Mouse (Mus musculus): Measurements from ENCODE around the gene 2010300C02Rik. TPM values are rescaled to one million over a fixed set of nuclear protein-coding genes. Genes with fewer than 3 reads are reported as not detected.

The 2010300C02Rik gene
- polyA plus RNA-seq, 2 experiments: 3.7 to 4.1 TPM

DNA sequence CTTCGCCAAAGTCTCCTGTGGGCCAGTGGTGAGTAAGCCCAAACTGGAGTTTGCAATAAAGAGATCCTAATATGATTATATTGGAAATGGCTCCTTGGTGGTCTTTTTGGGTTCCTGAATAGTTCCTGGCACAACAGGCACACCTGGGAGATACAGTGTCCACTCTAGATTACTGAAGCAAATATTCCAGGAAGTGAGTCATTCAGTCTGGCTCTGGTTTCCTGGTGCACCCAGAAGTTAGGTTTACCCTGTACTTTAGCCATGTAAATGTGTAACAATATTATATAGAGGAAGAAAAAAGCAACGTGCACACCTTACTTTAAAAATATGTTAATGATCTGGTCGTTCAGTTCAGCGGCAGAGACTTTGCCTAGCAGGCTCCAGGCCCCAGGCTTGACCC is 153.1 kb downstream of the 2010300C02Rik start:
- Histone ChIP-seq H3K4me2 (replicated peaks; ENCODE audit: low read depth, low read length, severe bottlenecking) (no peak overlapping the region), H3K4me1 (ENCODE audit: control insufficient read depth, insufficient read depth, low read length) (no peaks in the 10 kb centered on the region), H3K9me3 (ENCODE audit: control insufficient read depth, low read length) (no peaks in the 10 kb centered on the region), H3K4me3 (replicated peaks; ENCODE audit: low read length) (no peak overlapping the region), H3K27me3 (ENCODE audit: control insufficient read depth, insufficient read depth, low read length) (no peaks in the 10 kb centered on the region), H3K36me3 (ENCODE audit: control insufficient read depth, insufficient read depth, low read length) (no peaks in the 10 kb centered on the region), H3K9ac (ENCODE audit: low read depth, low read length, severe bottlenecking) (no peak overlapping the region), H3K27ac (replicated peaks; ENCODE audit: low read depth, low read length) (no peak overlapping the region)
- TF ChIP-seq POLR2A (IDR thresholded peaks at IDR 0.05; ENCODE audit: borderline replicate concordance, extremely low read depth, insufficient read depth, insufficient read length): no peak
- ATAC-seq (ENCODE audit: low FRiP score, low read depth) (no peak), DNase-seq (ENCODE audit: low spot score) (no peak)
- WGBS: 64% methylated on average over 4 of the region's 4 CpGs

DNA sequence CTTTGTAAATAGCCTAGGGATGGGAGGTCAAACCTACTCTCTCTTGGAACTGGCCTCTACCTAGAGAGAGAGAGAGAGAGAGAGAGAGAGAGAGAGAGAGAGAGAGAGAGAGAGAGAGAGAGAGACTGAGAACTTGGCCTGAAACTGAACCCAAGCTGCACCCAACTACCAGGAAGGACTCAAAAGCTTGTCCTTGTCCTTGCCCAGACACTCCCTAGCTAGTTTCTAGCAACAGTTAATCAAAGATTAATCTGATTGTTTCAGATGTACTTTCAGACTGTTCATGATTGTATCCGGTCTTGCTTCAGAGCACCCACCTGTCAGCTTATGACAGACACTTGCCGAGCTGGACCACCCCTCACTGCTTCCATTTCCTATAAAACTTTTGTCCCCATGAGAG is 153.5 kb downstream of the 2010300C02Rik start:
- no peaks in the 10 kb centered on the region for H3K4me1 ChIP-seq (ENCODE audit: control insufficient read depth, insufficient read depth, low read length)
- DNase-seq (ENCODE audit: low spot score) (no peak), ATAC-seq (ENCODE audit: low FRiP score, low read depth) (no peak)
- H3K4me2 ChIP-seq (replicated peaks; ENCODE audit: low read depth, low read length, severe bottlenecking): no peak overlapping the region
- no peak for TF ChIP-seq POLR2A (IDR thresholded peaks at IDR 0.05; ENCODE audit: borderline replicate concordance, extremely low read depth, insufficient read depth, insufficient read length)
- H3K4me3 ChIP-seq (replicated peaks; ENCODE audit: low read length): no peak overlapping the region
- H3K36me3 ChIP-seq (ENCODE audit: control insufficient read depth, insufficient read depth, low read length): no peaks in the 10 kb centered on the region
- H3K27me3 ChIP-seq (ENCODE audit: control insufficient read depth, insufficient read depth, low read length): no peaks in the 10 kb centered on the region
- no peaks in the 10 kb centered on the region for H3K9me3 ChIP-seq (ENCODE audit: control insufficient read depth, low read length)
- H3K27ac ChIP-seq (replicated peaks; ENCODE audit: low read depth, low read length): no peak overlapping the region
- WGBS: 74% methylated on average over 2 of the region's 2 CpGs
- no peak overlapping the region for H3K9ac ChIP-seq (ENCODE audit: low read depth, low read length, severe bottlenecking)

DNA sequence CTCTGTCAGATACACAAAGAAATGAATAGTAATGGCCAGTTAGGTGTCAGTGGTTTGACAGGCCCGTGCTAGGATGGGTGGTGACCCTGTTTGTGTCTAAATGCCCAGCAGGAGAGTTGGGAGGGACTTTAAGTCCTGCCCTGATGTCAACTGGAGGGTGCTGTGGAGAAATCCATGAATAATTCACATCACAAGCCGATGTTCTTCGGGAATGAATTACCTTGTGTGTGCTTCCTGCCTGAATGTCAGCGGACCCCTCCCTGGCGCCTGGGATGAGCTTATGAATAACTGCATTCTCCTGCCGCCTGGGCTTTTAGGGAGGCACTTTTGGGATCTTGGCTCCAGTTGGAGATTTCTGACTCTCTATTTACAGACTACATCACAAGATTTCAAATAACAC is 154.5 kb downstream of the 2010300C02Rik start:
- H3K27ac ChIP-seq (replicated peaks; ENCODE audit: low read depth, low read length): no peak overlapping the region
- H3K4me2 ChIP-seq (replicated peaks; ENCODE audit: low read depth, low read length, severe bottlenecking): no peak overlapping the region
- no peak overlapping the region for H3K4me3 ChIP-seq (replicated peaks; ENCODE audit: low read length)
- TF ChIP-seq POLR2A (IDR thresholded peaks at IDR 0.05; ENCODE audit: borderline replicate concordance, extremely low read depth, insufficient read depth, insufficient read length): no peak
- H3K27me3 ChIP-seq (ENCODE audit: control insufficient read depth, insufficient read depth, low read length): no peaks in the 10 kb centered on the region
- no peak for DNase-seq (ENCODE audit: low spot score)
- H3K36me3 ChIP-seq (ENCODE audit: control insufficient read depth, insufficient read depth, low read length): no peaks in the 10 kb centered on the region
- no peaks in the 10 kb centered on the region for H3K9me3 ChIP-seq (ENCODE audit: control insufficient read depth, low read length)
- no peak overlapping the region for H3K9ac ChIP-seq (ENCODE audit: low read depth, low read length, severe bottlenecking)
- H3K4me1 ChIP-seq (ENCODE audit: control insufficient read depth, insufficient read depth, low read length): no peaks in the 10 kb centered on the region
- WGBS: 52% methylated on average over 6 of the region's 6 CpGs
- ATAC-seq (ENCODE audit: low FRiP score, low read depth): no peak

DNA sequence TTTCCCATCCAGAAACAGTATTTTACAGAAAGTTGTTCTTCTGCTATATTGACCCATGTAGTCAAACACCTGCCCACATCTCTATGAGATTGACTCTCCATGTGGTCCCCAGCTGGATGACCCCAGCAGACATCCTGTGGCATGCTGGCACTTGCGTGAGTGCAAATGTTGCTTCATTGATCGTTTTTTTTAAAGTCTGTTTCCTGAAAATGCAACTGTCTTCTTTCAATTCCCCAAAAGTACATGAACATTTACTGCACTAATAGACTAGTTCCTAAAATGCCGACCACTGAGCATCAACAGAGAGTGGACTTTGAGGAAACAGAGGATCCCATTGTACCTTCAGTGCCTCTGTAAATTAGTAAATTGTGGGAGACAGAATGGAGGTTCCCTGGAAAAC is 157.9 kb downstream of the 2010300C02Rik start:
- Histone ChIP-seq H3K9ac (ENCODE audit: low read depth, low read length, severe bottlenecking) (no peak overlapping the region), H3K9me3 (ENCODE audit: control insufficient read depth, low read length) (no peaks in the 10 kb centered on the region), H3K27me3 (ENCODE audit: control insufficient read depth, insufficient read depth, low read length) (no peaks in the 10 kb centered on the region), H3K4me2 (replicated peaks; ENCODE audit: low read depth, low read length, severe bottlenecking) (no peak overlapping the region), H3K4me3 (replicated peaks; ENCODE audit: low read length) (no peak overlapping the region), H3K27ac (replicated peaks; ENCODE audit: low read depth, low read length) (no peak overlapping the region), H3K36me3 (ENCODE audit: control insufficient read depth, insufficient read depth, low read length) (no peaks in the 10 kb centered on the region), H3K4me1 (ENCODE audit: control insufficient read depth, insufficient read depth, low read length) (no peaks in the 10 kb centered on the region)
- WGBS: 75% methylated on average over 3 of the region's 3 CpGs
- no peak for ATAC-seq (ENCODE audit: low FRiP score, low read depth)
- no peak for DNase-seq (ENCODE audit: low spot score)
- no peak for TF ChIP-seq POLR2A (IDR thresholded peaks at IDR 0.05; ENCODE audit: borderline replicate concordance, extremely low read depth, insufficient read depth, insufficient read length)

Other genes starting within 250 kb of the 2010300C02Rik start
- gene Mgat4a, start 179.1 kb downstream of the 2010300C02Rik start, polyA plus RNA-seq (2012; rRNA removed): 6.8 and 8.2 TPM in 2 replicates
- 9.0 TPM in 2 replicates for gene Mgat4a, start 179.1 kb downstream of the 2010300C02Rik start, polyA plus RNA-seq (2014; fragmentation: Nextera tagmentation; extraction: Ambion mirVana)
- 5.1 and 6.1 TPM in 2 replicates for gene Tsga10, start 146.3 kb upstream of the 2010300C02Rik start, polyA plus RNA-seq (2012; rRNA removed)
- 4.9 and 5.2 TPM in 2 replicates for gene Tsga10, start 146.3 kb upstream of the 2010300C02Rik start, polyA plus RNA-seq (2014; fragmentation: Nextera tagmentation; extraction: Ambion mirVana)
- 4.8 and 6.4 TPM in 2 replicates for gene Lipt1, start 151.7 kb upstream of the 2010300C02Rik start, polyA plus RNA-seq (2012; rRNA removed)
- 8.8 and 9.5 TPM in 2 replicates for gene Lipt1, start 151.7 kb upstream of the 2010300C02Rik start, polyA plus RNA-seq (2014; fragmentation: Nextera tagmentation; extraction: Ambion mirVana)
- gene Mitd1, start 170.3 kb upstream of the 2010300C02Rik start, polyA plus RNA-seq (2012; rRNA removed): 22.1 and 30.5 TPM in 2 replicates
- 26.8 and 27.6 TPM in 2 replicates for gene Mitd1, start 170.3 kb upstream of the 2010300C02Rik start, polyA plus RNA-seq (2014; fragmentation: Nextera tagmentation; extraction: Ambion mirVana)
- gene Mrpl30, start 170.4 kb upstream of the 2010300C02Rik start, polyA plus RNA-seq (2012; rRNA removed): 85.0 and 124 TPM in 2 replicates
- 270 and 275 TPM in 2 replicates for gene Mrpl30, start 170.4 kb upstream of the 2010300C02Rik start, polyA plus RNA-seq (2014; fragmentation: Nextera tagmentation; extraction: Ambion mirVana)
- not detected in 2 replicates for gene Lyg2, start 196.4 kb upstream of the 2010300C02Rik start, polyA plus RNA-seq (2012; rRNA removed)
- gene Lyg2, start 196.4 kb upstream of the 2010300C02Rik start, polyA plus RNA-seq (2014; fragmentation: Nextera tagmentation; extraction: Ambion mirVana): not detected in 2 replicates
- gene Lyg1, start 237.7 kb upstream of the 2010300C02Rik start, polyA plus RNA-seq (2012; rRNA removed): not detected in 2 replicates
- gene Lyg1, start 237.7 kb upstream of the 2010300C02Rik start, polyA plus RNA-seq (2014; fragmentation: Nextera tagmentation; extraction: Ambion mirVana): not detected in 2 replicates